Mouse (Mus musculus): Measurements from ENCODE around the gene 2900026A02Rik. TPM values are rescaled to one million over a fixed set of nuclear protein-coding genes. Genes with fewer than 3 reads are reported as not detected.
A peak's percentile ranks its signal among the peaks of the same experiment; 100 is the strongest.

Gene 2900026A02Rik
- polyA plus RNA-seq, 1 experiment: 32.0 TPM

DNA sequence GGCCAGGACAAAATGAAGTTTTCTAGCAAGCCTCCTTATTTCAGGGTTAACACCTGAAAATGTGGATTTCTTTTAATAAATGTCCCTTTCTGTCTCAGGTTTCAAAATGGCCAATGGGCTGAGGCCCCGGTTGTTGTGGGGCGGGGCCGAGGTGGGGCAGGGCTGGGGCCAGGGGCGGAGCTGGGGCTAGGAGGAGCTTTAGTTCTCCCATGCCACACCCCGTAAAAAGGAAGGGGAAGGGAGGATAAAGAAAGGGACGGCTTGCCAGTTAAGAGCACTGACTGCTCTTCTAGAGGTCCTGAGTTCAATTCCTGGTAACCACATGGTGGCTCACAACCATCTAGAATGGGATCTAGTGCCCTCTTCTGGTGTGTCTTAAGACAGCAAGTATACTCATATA is 39.6 kb downstream of the 2900026A02Rik start:
- Histone ChIP-seq H3K4me3 (replicated peaks; ENCODE audit: extremely low read depth, low read depth, low read length) (no peak overlapping the region), H3K4me1 (ENCODE audit: control insufficient read depth, insufficient read depth, low read length) (peaks cover 7% of the 10 kb centered on the region; the same call in 1 of the 2 replicates)
- TF ChIP-seq POLR2A (IDR thresholded peaks at IDR 0.05; ENCODE audit: borderline replicate concordance, extremely low read depth, low read depth, low read length) (no peak), CTCF (IDR thresholded peaks at IDR 0.05; ENCODE audit: insufficient read depth, low read length) (no peak)
- no peak for DNase-seq
- 30% methylated on average over 6 of the region's 6 CpGs for WGBS

DNA sequence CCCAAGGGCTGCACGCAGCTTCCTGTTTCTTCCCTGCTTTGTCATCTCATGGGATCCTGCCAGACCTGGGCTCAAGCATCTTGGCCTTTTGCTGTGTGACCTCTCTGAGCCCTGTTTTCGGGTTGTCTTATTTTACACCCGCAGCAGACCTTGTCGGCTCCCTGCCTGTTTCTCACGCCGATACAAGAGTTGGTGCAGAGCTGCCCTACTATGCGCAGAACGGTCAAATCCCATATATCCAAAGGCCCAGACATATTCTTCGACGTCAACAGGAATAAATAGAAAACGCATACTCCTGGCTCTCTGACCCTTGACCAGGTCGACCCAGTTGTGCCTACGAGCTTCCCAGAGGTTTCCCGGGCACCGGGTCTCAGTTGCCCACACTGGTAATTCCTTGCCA is 40.3 kb downstream of the 2900026A02Rik start:
- H3K4me3 ChIP-seq (replicated peaks; ENCODE audit: extremely low read depth, low read depth, low read length): no peak overlapping the region
- TF ChIP-seq POLR2A (IDR thresholded peaks at IDR 0.05; ENCODE audit: borderline replicate concordance, extremely low read depth, low read depth, low read length) (no peak), CTCF (IDR thresholded peaks at IDR 0.05; ENCODE audit: insufficient read depth, low read length) (no peak)
- 65% methylated on average over 15 of the region's 15 CpGs for WGBS

GRCm38 (mm10) chr5:113179843-113180682 is 41.0 kb downstream of the 2900026A02Rik start:
- 4% methylated on average over 30 of the region's 30 CpGs for WGBS
- TF ChIP-seq CTCF (IDR thresholded peaks at IDR 0.05; ENCODE audit: insufficient read depth, low read length): peak; percentile 89
- TF ChIP-seq POLR2A (IDR thresholded peaks at IDR 0.05; ENCODE audit: borderline replicate concordance, extremely low read depth, low read depth, low read length): no peak
- peaks cover 7% of the 10 kb centered on the region; the same call in 1 of the 2 replicates for H3K4me1 ChIP-seq (ENCODE audit: control insufficient read depth, insufficient read depth, low read length)
- H3K4me3 ChIP-seq (replicated peaks; ENCODE audit: extremely low read depth, low read depth, low read length): no peak overlapping the region
- DNase-seq: peak; percentile 84

More for the DNA sequence above, 40.3 kb downstream of the 2900026A02Rik start:
- H3K4me1 ChIP-seq (ENCODE audit: control insufficient read depth, insufficient read depth, low read length): peaks cover 7% of the 10 kb centered on the region; the same call in 1 of the 2 replicates
- DNase-seq: no peak

- no peak for TF ChIP-seq CTCF (IDR thresholded peaks at IDR 0.05; ENCODE audit: insufficient read depth, low read length)
- no peak for TF ChIP-seq POLR2A (IDR thresholded peaks at IDR 0.05; ENCODE audit: borderline replicate concordance, extremely low read depth, low read depth, low read length)
- peaks cover 7% of the 10 kb centered on the region; the same call in 1 of the 2 replicates for H3K4me1 ChIP-seq (ENCODE audit: control insufficient read depth, insufficient read depth, low read length)
- DNase-seq: no peak
- 13% methylated on average over 9 of the region's 9 CpGs for WGBS
- no peak overlapping the region for H3K4me3 ChIP-seq (replicated peaks; ENCODE audit: extremely low read depth, low read depth, low read length)
Measured at GRCm38 (mm10) chr5:113179451-113179842, 41.6 kb downstream of the 2900026A02Rik start.

DNA sequence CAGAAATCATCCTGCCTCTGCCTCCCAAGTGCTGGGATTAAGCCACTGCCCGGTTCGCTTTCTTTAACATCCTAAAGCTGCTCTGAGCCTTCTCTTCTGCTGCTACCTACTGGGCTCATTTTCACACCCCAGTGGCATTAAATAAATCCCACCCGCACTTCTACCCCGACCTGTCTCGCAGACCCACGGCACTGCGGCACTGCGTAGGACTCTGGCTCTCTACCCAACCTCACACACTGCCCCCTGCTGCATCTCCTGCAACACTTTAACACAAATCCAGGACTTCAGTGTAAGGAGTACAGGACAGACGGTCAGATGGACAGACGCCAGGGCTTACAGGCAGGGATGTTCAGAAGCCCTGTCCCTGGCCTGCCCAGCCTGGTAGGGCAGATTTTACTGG is 45.1 kb downstream of the 2900026A02Rik start:
- Histone ChIP-seq H3K4me1 (ENCODE audit: control insufficient read depth, insufficient read depth, low read length) (peaks cover 7% of the 10 kb centered on the region; the same call in 1 of the 2 replicates), H3K4me3 (replicated peaks; ENCODE audit: extremely low read depth, low read depth, low read length) (no peak overlapping the region)
- no peak for TF ChIP-seq CTCF (IDR thresholded peaks at IDR 0.05; ENCODE audit: insufficient read depth, low read length)
- TF ChIP-seq POLR2A (IDR thresholded peaks at IDR 0.05; ENCODE audit: borderline replicate concordance, extremely low read depth, low read depth, low read length): no peak
- WGBS: 87% methylated on average over 10 of the region's 10 CpGs
- no peak for DNase-seq

- H3K4me3 ChIP-seq (replicated peaks; ENCODE audit: extremely low read depth, low read depth, low read length): no peak overlapping the region
- peaks cover 3% of the 10 kb centered on the region; the same call in 1 of the 2 replicates for H3K4me1 ChIP-seq (ENCODE audit: control insufficient read depth, insufficient read depth, low read length)
- no peak for DNase-seq
- WGBS: 49% methylated on average over 24 of the region's 24 CpGs
- peak; percentile 78 for TF ChIP-seq CTCF (IDR thresholded peaks at IDR 0.05; ENCODE audit: insufficient read depth, low read length)
- no peak for TF ChIP-seq POLR2A (IDR thresholded peaks at IDR 0.05; ENCODE audit: borderline replicate concordance, extremely low read depth, low read depth, low read length)
Measured at GRCm38 (mm10) chr5:113174916-113175692, 45.9 kb downstream of the 2900026A02Rik start.

DNA sequence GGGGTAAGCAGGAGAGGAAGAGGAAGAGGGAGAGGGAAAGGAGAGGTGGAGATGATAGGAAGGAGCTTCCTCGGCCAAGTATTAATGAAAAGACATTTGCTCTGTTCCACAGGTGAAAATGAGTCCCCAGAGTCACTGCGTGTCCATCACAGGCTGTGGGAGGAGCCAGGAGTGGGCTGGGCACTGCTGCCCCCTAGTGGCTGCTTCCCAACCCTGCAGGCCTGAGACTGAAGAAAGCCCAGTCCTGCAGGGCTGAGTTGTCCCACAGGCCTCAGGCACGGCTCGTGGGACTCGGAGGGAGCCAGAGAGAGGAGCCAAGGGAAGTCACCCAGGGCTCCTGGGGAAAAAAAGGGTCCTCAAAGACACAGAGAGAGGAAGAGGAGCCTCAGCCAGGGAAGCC is 47.7 kb downstream of the 2900026A02Rik start:
- peak; percentile 65 for DNase-seq
- H3K4me3 ChIP-seq (replicated peaks; ENCODE audit: extremely low read depth, low read depth, low read length): no peak overlapping the region
- WGBS: 23% methylated on average over 5 of the region's 5 CpGs
- no peaks in the 10 kb centered on the region for H3K4me1 ChIP-seq (ENCODE audit: control insufficient read depth, insufficient read depth, low read length)
- TF ChIP-seq CTCF (IDR thresholded peaks at IDR 0.05; ENCODE audit: insufficient read depth, low read length): peak; percentile 77
- no peak for TF ChIP-seq POLR2A (IDR thresholded peaks at IDR 0.05; ENCODE audit: borderline replicate concordance, extremely low read depth, low read depth, low read length)

- TF ChIP-seq POLR2A (IDR thresholded peaks at IDR 0.05; ENCODE audit: borderline replicate concordance, extremely low read depth, low read depth, low read length) (no peak), CTCF (IDR thresholded peaks at IDR 0.05; ENCODE audit: insufficient read depth, low read length) (no peak)
- 75% methylated on average over 10 of the region's 10 CpGs for WGBS
- Histone ChIP-seq H3K4me1 (ENCODE audit: control insufficient read depth, insufficient read depth, low read length) (no peaks in the 10 kb centered on the region), H3K4me3 (replicated peaks; ENCODE audit: extremely low read depth, low read depth, low read length) (no peak overlapping the region)
- no peak for DNase-seq
Measured at GRCm38 (mm10) chr5:113171968-113172578, 49.0 kb downstream of the 2900026A02Rik start.
